Mouse (Mus musculus): ENCODE data around the gene Btnl1.

Gene Btnl1

DNA sequence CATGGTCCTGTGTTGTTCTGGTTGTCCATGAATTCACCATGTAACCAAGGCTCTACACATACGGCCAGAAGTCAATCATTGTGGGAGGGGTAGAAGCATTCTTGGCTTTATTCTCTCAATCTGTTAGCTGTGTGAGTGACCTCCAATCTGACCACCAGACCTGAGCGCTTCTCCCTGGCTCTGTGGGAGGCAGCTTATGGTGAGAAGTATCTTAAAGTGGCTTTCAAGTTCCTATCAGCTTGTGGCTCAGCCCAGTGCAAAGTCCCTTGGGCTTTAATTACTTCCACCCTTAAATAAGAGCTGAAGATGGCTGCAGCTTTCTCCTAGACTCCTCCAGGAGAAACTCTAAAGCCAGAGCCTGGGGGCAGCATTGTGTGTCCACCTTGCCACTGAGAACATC lies at the start of gene Btnl1:
Gene Btnl1 (plus strand): TSS at position 286 of the 400 bp plus-strand sequence.
- DNase-seq (ENCODE audit: low read depth, low spot score): no peak

DNA sequence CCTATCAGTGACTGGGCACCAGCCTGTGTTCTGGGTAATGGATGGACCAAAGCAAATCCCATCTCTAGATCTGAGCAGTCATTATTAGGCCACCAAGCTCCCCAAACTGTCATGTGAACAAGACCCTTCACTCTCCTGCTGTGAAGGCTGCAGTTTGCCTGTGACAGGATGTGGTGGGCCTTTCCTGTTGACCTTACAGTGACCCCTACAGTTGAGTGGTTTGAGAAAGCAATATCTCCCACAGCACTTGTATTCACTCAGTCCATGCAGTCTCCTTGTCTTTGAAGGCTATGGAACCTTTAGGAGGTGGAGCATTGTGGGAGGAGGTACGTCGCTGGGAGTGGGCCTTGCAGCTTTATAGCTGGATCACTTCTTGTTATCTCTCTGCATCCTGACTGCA lies 47.1 kb upstream of the Btnl1 start:
- no peak for DNase-seq (ENCODE audit: low read depth, low spot score)

DNA sequence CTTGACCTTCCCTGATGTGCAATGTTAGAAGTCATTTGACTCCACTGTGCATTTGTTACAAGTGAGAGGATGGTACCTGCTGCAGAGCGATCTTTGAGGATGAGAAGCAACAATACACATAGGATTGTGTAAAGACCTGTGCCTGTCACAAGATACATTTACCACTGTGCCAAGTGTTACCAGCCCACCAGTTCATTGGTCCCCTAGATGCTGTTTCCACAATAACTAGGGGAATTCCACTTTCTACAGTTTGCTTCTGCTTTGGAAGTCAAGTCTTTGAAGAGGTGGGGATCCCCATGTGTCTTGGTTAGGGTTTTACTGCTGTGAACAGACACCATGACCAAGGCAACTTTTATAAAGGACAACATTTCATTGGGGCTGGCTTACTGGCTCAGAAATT lies 45.7 kb upstream of the Btnl1 start:
- DNase-seq (ENCODE audit: low read depth, low spot score): no peak

DNA sequence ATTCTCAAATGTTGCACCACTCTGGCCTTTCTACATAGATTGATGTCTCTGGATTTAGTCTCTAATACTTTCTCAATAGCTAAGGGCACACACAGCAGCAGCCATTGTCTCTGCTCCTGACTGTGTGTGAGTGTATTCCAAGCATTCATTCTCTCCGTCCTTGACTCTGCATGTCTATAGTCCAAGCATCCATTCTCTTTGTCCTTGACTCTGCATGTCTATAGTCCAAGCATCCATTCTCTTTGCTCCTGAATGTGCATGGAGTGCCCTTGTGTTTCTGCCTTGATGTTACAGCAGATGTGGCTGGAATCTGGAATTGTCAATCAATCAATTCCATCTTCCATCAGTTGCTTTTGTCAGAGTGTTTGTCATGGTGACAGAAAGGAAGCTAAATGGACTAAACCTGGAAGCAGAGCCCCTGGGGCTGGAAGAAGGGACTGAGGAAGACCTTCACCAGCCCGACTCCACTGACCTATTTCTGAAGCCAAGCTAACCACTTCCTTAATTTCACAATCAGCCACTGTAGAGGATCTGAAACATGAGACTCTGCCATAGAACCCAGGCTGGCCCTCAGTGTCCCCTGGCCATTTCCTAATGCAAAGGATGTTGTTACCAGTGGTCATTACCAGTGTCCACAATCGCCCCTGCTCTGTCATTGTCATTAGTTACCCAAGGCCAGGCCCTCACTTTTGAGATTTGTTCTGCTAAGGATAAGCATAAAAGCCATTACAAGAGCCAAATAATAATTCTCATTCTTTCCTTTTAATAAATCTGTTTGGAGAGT lies 36.1 kb upstream of the Btnl1 start:
- no peak for DNase-seq (ENCODE audit: low read depth, low spot score)

DNA sequence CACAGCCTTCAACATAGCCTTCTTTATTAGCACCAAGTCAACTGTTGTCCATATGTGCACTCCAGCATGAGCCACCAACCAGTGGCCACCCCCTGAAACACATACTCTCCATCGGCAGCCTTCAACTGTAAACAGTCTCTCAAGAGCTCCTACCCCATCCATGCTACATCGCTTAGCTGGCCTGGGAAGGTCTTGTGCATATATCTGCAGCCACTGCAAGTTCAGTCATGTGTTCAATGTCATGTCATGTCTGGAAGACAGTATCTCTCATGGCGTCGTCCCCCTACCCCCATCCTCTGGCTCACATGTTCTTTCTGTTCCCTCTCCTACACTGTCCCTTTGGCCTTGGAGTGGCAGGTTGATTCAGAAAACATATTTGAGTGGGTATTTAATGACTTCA lies 32.0 kb upstream of the Btnl1 start:
- DNase-seq (ENCODE audit: low read depth, low spot score): no peak

DNA sequence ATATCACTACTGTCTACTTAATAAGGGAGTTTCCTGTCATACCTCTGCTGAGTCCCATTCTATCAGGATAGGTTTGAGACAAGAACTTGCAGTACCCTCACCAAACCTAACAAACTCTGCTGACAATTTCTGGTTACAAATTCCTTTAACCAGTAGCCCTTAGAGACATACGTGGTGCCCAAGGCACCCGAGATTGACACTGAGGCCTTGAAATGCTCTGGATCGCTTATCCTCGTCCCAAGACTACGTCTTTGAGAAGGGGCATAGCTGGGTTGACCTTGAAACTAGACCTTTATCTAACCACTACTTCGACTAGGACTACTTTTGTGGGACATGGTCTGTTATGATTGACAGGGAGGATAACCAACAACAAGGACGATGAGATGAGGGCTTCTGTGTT lies 31.4 kb upstream of the Btnl1 start:
- no peak for DNase-seq (ENCODE audit: low read depth, low spot score)

DNA sequence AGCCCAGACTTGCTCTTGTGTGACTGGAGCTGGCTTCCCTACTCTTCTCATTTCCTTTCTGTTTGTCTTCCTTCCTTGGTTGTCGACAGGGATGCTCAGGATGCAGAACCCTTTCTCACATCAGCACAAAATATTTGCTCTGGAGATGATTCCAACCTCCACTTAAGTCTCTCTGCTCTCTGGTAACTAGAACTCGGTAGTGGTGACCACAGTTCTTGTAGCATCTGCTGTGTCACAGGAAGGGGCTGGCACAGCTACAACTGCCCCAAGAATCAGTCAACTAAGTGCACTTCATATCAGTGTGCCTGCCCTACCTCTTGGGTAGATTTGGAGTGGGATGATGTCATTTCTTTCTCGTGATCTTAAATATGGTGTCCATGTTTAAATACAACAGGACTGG lies 30.9 kb upstream of the Btnl1 start:
- DNase-seq (ENCODE audit: low read depth, low spot score): no peak

DNA sequence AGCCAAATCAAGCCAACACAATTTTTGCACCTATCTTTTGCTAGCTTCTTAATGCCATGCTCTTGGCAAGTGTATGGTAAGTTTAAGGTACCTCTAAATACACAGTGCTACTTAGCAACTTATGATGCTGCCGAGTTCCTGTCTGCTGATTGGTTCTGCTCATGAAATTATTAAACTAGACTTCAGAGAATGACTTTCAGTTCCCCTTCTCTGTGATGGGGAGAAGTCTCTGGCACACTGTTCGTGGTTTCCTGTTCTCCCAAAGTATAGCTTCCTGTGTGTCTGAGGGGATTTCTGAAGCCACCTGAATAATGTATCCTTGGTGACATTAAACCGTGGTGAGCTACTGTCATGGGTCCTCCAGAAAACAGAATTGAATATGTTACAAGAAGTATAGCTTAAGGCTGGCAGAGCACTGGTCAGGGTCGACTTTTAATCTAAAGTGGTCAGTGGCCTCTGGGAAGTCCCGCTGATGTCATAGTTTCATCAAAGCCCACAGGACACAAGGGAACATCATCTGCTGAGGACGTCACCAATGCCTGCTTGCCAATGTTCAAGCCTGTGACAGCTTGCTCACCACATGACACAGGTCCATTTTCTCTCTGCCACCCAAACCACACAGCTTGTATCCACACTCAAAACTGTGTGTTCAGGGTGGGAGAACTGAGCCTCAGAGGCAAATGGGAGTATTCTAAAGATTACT lies 29.2 kb upstream of the Btnl1 start:
- DNase-seq (ENCODE audit: low read depth, low spot score): no peak

DNA sequence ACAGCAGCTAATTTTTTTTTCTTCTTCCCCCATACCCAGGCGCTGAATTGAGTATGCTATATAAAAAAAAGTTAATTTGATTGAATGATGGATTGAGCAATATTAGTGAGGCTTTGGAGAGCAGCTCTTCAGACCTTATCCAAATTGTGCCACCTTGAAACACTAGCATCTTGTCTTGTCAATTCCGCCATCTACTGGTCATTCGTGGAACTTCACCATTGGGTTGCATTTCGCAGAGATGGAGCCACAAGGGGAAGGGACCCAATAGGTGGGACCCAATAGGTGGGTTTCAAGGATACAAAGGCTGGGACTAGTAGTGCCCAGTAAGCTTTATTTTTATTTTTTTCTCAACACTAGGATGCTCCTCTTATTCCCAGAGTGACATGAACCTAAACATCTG lies 27.5 kb upstream of the Btnl1 start:
- peak; percentile 63 for DNase-seq (ENCODE audit: low read depth, low spot score)

DNA sequence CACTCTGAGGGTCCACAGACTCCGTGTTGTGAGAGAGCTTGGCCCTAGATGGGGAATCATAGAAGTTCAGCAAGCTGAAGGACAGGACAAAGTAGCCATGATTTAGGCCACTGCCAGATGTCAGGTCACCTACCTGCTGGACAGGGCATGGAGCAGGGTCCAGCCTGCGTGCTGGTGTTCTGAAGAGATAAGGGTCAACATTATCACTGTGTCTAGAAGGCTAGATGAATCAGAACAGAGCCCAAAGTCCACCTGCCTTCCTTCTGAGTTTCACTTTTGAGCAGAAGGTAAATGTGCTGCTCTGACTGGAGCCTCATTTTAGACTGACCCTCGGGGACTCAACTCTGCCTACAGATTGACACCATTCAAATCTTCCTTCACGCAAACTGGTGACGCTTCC lies 22.4 kb upstream of the Btnl1 start, which contains the start of gene Btnl2:
Gene Btnl2 (plus strand): TSS at position 284 of the 400 bp plus-strand sequence.
- no peak for DNase-seq (ENCODE audit: low read depth, low spot score)

DNA sequence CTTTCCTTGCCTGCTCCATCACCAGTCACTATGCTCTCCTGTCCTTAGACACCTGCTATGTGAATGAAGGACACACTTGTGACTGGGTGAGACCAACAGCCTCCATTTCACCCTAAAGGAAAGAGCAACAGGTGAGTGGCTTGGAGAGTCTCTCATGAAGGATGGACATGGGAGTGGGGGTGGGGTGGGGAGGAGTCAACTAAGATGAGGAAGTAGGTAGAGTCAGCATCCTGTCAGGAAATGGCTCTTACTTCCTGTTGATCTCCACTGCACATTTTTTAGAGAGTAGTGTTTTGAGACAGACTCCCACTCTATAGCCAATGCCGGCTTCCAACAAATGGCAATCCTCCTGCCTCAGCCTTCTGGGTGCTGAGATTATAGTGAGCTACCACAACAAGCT lies 22.0 kb upstream of the Btnl1 start:
- no peak for DNase-seq (ENCODE audit: low read depth, low spot score)

DNA sequence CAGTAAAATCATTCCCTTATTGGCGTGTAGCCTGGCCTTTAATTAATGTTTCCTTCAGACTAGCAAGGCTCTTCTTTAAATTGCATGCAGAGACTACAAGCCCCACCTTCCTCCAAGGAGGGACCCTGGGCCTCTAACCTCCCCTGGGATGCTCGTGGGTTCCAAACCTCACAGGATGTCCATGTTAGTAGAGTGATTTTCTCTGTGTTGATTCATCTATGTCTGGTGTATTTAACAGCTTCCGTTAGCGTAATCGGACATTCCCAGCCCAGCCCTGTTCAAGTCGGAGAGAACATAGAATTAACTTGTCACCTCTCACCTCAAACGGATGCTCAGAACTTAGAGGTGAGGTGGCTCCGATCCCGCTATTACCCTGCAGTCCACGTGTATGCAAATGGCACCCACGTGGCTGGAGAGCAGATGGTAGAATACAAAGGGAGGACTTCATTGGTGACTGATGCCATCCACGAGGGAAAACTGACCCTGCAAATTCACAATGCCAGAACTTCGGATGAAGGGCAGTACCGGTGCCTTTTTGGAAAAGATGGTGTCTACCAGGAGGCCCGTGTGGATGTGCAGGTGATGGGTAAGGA lies 13.9 kb upstream of the Btnl1 start:
- DNase-seq (ENCODE audit: low read depth, low spot score): no peak

DNA sequence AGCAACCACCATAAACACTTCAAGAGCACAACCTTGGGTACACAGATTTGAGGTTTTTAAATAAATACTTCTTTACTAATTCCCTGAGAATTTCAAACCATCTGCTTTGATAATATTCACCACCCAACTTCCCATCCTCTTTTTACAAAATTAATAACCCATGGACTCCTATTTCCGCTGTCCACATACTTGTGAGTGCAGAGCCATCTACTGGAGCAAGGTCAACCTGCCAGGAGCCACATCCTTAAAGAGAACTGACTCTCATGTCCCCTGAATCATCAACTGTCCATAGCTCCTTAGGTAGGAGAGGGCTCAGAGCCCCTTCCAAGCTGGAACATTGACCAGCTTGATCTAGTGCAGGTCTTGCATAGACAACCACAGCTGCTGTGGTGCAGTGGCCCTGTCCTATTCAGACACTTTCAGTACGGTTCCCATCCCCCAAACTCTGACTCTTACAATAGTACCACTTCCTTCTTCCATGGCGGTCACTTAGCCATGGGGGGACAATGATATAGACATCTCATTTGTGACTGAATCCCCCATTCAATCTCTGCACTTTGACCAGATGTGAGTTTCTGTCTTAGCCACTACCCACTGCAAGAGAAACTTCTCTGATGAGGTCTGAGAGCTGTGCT lies 13.1 kb upstream of the Btnl1 start:
- DNase-seq (ENCODE audit: low read depth, low spot score): no peak

DNA sequence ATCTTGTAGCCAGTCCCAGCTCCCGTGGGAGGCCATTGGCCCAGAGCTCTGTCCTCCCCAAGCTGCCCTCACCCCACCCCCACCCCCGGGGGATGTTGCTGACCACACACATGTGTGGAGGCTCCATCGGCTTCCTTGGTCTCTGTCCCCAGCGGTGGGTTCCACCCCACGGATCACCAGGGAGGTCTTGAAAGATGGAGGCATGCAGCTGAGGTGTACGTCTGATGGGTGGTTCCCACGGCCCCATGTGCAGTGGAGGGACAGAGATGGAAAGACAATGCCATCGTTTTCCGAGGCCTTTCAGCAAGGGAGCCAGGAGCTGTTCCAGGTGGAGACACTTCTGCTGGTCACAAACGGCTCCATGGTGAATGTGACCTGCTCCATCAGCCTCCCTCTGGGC lies 11.9 kb upstream of the Btnl1 start:
- no peak for DNase-seq (ENCODE audit: low read depth, low spot score)

DNA sequence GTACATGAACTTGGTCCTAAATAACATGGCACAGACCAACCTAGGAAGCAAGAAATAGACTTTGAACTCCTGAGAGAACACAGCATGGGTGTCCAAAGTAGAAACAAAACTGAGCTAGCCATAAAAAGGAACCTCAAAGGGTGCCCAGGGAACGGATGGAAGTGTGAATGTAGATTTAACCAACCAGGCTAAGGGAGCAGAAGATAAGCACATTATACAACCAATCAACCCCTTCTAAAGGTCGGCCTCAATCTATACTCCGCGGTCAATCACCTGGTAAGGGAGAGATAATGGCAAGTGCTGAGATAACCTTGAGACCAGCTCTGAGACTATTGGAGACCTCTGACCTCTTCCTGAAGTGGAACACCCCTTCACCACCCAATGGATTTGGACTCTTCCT lies 6.4 kb upstream of the Btnl1 start:
- no peak for DNase-seq (ENCODE audit: low read depth, low spot score)

DNA sequence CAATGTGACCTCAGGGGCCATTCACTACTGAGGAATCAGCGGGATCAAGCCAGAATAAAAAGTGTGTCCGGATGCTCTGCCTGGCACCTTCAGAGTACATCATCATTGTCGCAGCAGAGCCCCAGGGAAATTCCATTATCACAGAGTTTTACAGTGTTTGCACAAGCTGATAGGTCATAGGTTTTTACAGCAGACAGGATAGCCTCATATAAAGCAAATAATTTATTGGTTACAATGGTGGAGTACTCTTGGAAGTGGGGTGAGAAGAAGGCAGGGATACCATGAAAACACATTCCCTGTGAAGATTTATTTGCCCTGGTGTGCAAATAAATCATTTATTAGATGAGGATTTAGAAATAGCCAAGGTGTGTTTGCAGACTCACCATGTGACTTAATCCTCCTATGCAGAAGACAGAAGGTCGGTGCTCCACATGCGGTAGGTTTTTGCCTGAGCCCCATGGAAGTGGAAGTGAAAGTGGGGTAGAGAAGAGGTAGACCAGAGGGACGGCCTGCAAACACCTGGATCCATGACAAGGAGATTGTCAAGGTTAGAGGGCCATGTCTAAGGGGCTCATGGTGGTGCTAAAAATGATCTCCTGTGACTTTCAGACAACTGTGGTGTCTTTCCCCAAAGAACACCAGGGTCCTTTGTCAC lies 3.8 kb upstream of the Btnl1 start:
- no peak for DNase-seq (ENCODE audit: low read depth, low spot score)

DNA sequence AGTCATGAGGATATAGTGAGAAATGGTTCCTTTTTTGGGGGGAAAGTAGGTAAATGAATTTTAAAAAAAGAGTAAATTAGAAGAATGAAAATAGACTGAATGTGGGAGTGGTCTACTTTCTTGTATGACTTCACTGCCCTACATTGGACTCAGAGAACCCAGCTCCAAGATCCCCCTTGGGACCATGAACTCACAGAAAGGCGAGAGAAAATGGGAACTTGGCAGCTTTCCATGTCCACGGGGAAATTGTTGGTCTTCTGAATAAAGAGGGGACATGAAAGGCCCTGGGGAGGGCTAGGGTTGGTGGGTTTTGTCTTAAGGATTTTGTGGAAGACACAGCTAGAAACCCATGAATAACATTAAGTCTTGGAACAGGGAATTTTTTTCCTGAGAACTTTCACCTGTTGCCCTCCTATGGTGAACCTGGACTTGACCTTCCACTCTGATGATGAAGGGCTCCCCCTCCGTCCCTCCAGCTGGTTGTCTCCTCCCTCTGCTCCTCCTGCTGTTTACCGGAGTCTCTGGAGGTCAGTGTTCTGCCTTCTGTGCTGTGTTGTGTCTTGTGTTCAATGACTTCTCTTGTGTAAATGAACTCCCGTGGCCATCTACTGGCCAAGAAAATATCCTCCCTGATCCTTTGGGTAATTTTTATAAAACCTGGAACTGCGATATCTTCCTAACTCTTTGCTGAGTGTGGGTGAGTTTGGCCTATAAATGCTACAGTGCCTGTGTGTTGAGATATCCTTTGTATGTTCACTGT lies 698 bp downstream of the Btnl1 start:
- no peak for DNase-seq (ENCODE audit: low read depth, low spot score)

DNA sequence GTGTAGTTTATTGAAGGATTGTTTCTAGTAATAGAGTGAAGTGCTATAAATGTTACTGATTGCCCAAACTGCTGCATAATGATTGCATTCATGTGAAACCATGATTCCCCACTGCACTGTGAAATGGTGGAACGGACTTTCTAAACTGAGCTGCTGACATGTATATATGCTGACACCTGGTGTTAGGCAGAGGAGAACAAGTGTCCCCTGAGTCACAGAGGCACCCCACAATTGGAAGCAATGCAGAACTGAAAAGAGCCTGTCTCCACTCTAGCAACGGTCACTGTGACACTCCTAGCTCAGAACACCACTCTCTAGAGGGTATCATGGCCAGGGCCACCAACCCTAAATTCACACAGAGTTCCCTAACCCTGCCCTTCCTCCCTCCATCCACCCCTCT lies 1.8 kb downstream of the Btnl1 start:
- DNase-seq (ENCODE audit: low read depth, low spot score): no peak

DNA sequence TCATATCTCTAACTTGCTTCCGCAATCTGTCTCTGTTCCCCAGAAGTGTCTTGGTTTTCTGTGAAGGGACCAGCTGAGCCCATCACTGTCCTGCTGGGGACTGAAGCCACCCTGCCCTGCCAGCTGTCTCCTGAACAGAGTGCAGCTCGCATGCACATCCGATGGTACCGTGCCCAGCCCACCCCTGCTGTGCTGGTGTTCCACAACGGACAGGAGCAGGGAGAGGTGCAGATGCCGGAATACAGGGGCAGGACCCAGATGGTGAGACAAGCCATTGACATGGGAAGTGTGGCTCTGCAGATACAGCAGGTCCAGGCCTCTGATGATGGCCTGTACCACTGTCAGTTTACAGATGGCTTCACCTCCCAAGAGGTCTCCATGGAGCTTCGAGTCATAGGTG lies 2.5 kb downstream of the Btnl1 start:
- DNase-seq (ENCODE audit: low read depth, low spot score): no peak

DNA sequence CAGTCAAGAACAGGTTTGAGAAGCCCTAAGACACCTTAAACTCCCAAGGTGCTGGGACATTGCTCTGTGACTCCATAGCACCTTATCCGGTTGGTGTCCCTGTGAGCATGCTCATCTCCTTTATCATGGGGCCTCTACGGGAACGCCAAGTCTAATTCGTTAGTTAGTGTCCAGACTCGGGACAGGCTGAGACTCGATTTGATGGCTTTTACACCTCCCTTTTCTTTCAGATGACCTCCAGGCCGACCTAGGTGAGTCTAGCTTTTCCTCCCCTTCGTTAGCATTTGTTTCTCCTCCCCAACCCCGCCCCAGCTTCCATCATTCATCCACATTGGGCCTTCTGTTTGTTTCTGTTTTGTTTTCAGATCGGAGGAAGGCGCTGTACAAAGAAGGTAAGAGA lies 4.9 kb downstream of the Btnl1 start:
- no peak for DNase-seq (ENCODE audit: low read depth, low spot score)

DNA sequence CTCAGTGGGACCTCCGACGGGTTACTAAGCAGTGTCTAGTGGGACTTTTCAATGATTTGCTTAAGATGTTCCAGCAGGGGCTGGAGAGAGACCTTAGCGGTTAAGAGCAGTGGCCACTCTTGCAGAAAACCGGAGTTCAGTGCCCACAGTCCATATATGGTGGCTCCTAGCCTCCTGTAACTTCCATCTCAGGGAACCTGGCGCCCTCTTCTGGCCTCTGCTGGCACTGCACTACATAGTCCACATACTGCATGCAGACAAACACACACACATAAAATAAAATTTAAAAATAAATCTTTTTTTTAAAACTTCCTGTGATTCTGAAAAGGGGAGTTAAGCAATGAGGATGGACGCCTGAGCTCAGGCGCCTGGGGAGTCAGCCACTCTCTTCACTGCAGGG lies 6.3 kb downstream of the Btnl1 start:
- DNase-seq (ENCODE audit: low read depth, low spot score): no peak

Data from embryo, embryonic 11.5 days (tissue).